Mouse (Mus musculus) heart, postnatal 0 days (tissue): ENCODE measurements around the gene Toporsl. TPM values are rescaled to one million over a fixed set of nuclear protein-coding genes. Genes with fewer than 3 reads are reported as not detected.

Experiments
- ATAC-seq: fragments of 200-750 bp; cut with Nextera tagmentation; 2 replicates; pipeline ENCODE4 v1.8.0; 2017; ENCODE audit warnings: low read depth, moderate number of reproducible peaks, moderate library complexity; ENCODE audit not compliant: insufficient read depth
- DNase-seq: peaks from one replicate; pipeline ENCODE4 v3.0.0-alpha.2; 2016; ENCODE audit warnings: low spot score
- H3K27ac ChIP-seq: fragments of 300-500 bp; sonication (generic); 2 replicates; pipeline ENCODE4 v1.5.1; 2014; ENCODE audit warnings: low read depth, mild to moderate bottlenecking
- H3K27me3 ChIP-seq: fragments of 300-500 bp; sonication (generic); 2 replicates; pipeline ENCODE4 v1.6.1; 2014; ENCODE audit warnings: low read length, mixed read lengths; ENCODE audit not compliant: control insufficient read depth, insufficient read depth
- H3K36me3 ChIP-seq: fragments of 300-500 bp; sonication (generic); replicated peaks from 2 replicates; pipeline ENCODE4 v1.6.1; 2014; ENCODE audit warnings: low read length, mixed read lengths; ENCODE audit not compliant: control insufficient read depth, insufficient read depth
- H3K4me1 ChIP-seq: fragments of 300-500 bp; sonication (generic); 2 replicates; pipeline ENCODE4 v1.6.1; 2014; ENCODE audit warnings: antibody characterized with exemption; ENCODE audit not compliant: control insufficient read depth, insufficient read depth
- H3K4me2 ChIP-seq: fragments of 300-500 bp; sonication (generic); 2 replicates; pipeline ENCODE4 v1.6.1; 2014; ENCODE audit warnings: low read depth, mild to moderate bottlenecking, low read length, moderate library complexity
- H3K4me3 ChIP-seq: fragments of 300-500 bp; sonication (generic); 2 replicates; pipeline ENCODE4 v1.5.1; 2014; ENCODE audit warnings: low read depth, low read length
- H3K9ac ChIP-seq: fragments of 300-500 bp; sonication (generic); replicated peaks from 2 replicates; pipeline ENCODE4 v1.6.1; 2014; ENCODE audit warnings: low read depth, low read length, mixed read lengths
- H3K9me3 ChIP-seq: fragments of 300-500 bp; sonication (generic); replicated peaks from 2 replicates; pipeline ENCODE4 v1.6.1; 2016; ENCODE audit warnings: low read length; ENCODE audit not compliant: control insufficient read depth
- CTCF ChIP-seq: IDR thresholded peaks from 2 replicates; pipeline ENCODE4 v1.5.1; 2016; ENCODE audit warnings: antibody characterized with exemption, control low read depth, low read depth
- EP300 ChIP-seq: IDR thresholded peaks from 2 replicates; pipeline ENCODE4 v1.6.1; 2016; ENCODE audit warnings: antibody characterized with exemption, low read depth
- WGBS: fragments of 180-500 bp; shearing (Covaris S2); extraction: QIAGEN DNeasy Blood & Tissue Kit; methylation state at CpG from one replicate; pipeline ENCODE4 v1.1.7; 2014; 5-methylcytosine and 5-hydroxymethylcytosine counted together
- polyA plus RNA-seq: library from polyadenylated mRNA; unstranded; fragments of >200 nt; fragmentation: Nextera tagmentation; extraction: Ambion mirVana; gene quantifications from 2 replicates; pipeline ENCODE4 v1.2.1, GENCODE M21; 2015
- total RNA-seq: library from RNA; depleted of rRNA; stranded (reverse); fragments of >200 nt; gene quantifications from 2 replicates; pipeline ENCODE4 v1.2.3, GENCODE M21; 2014; ENCODE audit warnings: low replicate concordance

Gene Toporsl
- total and polyA plus RNA-seq, 2 experiments from 2014 or later, result not detected

DNA sequence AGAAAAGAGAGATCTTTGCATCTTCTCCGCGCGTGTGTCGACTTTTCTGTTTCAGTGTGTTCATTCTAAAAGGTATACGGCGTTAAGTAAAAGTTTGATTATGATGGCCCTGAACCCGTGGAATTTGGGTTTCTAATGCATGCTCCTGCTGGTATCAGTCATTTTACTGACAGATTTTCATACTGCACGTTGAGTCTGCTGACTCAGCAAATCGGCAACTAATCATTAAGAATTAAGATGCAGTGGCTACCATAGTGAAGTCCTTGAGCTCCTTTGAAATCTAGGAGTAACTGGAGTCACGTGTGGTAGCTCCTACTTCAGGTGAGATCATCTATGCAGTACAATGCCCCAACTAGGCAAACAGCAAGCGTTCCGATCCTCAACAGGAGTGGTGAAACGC is 1.4 kb upstream of the Toporsl start:
- 87% methylated on average over 13 of the region's 13 CpGs for WGBS
- Histone ChIP-seq H3K36me3 (no peaks in the 10 kb centered on the region), H3K27ac (no peak overlapping the region), H3K4me2 (no peak overlapping the region), H3K4me1 (no peaks in the 10 kb centered on the region), H3K9me3 (no peaks in the 10 kb centered on the region), H3K27me3 (no peaks in the 10 kb centered on the region), H3K4me3 (no peak overlapping the region), H3K9ac (no peak overlapping the region)
- no peak for ATAC-seq
- no peak for TF ChIP-seq CTCF
- no peak for TF ChIP-seq EP300
- no peak for DNase-seq

DNA sequence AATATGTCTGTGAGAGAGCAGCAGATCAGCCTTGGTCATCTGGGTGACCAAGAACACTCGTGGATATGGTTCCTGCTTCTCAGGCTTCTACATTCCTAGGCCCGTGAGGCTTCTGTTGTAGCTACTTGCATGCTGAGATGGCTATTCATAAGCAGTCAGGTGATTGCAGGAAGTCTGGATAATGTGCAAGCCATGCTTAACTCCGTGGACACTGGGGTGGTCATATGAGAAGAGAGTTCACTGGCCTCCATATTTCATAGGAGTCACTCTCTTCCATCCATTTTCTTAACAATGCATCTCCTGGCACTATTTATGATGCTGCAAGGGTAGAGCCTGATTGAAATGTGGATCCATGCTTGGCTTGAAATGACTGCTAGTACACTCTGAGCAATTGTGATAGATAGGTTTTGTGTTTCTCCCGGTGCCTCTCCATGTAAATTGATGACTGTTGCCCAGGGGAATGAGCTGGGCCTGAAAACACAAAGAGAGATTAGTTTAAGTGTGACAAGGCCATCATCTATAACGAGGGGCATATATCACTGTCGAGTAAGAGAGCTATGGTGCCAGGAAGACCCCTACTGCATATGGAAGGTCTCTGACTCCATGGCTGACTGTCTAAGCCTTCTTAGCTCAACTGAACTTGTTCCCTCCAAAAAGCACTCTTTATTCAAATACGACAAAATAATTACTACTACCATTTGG is 2.3 kb downstream of the Toporsl start:
- no peak overlapping the region for H3K9ac ChIP-seq
- no peaks in the 10 kb centered on the region for H3K4me1 ChIP-seq
- no peak for DNase-seq
- no peaks in the 10 kb centered on the region for H3K36me3 ChIP-seq
- no peaks in the 10 kb centered on the region for H3K9me3 ChIP-seq
- no peak overlapping the region for H3K27ac ChIP-seq
- 68% methylated on average over 7 of the region's 7 CpGs for WGBS
- ATAC-seq, result no peak
- H3K4me3 ChIP-seq, result no peak overlapping the region
- TF ChIP-seq CTCF, result no peak
- no peak for TF ChIP-seq EP300
- H3K27me3 ChIP-seq, result no peaks in the 10 kb centered on the region
- no peak overlapping the region for H3K4me2 ChIP-seq

DNA sequence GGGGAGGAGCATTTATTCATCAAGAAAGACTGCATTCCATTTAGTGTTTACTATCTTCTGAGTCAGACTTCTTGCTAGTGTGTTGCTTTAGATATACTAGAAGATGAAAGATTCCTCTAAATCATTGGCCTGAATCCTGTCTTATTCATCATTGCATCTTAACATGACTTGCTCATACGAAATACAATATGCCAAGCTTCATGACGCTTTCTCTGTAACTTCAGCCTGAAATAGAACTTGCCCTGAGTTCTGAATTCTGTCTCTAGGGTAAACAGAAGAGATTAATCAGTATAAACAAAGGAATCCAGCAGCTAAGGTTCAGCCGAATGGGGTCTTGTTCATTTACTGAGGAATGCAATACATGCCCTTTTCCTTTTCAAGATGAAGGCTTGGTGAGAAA is 10.8 kb downstream of the Toporsl start:
- Histone ChIP-seq H3K9ac (no peak overlapping the region), H3K27ac (no peak overlapping the region), H3K36me3 (no peaks in the 10 kb centered on the region), H3K9me3 (no peaks in the 10 kb centered on the region), H3K4me3 (no peak overlapping the region), H3K4me2 (no peak overlapping the region), H3K4me1 (no peaks in the 10 kb centered on the region), H3K27me3 (no peaks in the 10 kb centered on the region)
- ATAC-seq, result no peak
- DNase-seq, result no peak
- WGBS, result 55% methylated on average over 3 of the region's 3 CpGs
- no peak for TF ChIP-seq CTCF
- no peak for TF ChIP-seq EP300

DNA sequence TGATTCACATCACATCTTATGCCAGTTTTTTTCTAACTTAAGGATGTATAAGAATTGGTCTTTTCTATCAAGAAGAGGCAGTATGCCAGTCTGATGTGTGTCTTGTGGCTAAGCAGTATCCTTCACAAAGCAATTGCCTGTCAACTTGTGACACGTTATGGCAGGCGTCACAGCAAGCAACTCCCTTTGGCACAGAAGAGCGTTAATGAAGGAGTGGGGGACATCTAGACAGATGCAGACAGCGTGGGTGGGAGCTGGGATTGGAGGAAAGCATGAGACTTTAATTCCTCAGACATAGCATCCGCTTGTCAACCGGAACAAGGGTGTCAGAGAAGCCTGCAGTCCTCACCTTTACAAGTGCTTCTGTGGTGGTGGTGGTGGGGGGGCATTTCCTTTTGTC is 38.9 kb downstream of the Toporsl start:
- no peaks in the 10 kb centered on the region for H3K27me3 ChIP-seq
- DNase-seq (no peak), ATAC-seq (no peak)
- WGBS, result 58% methylated on average over 6 of the region's 6 CpGs
- no peak overlapping the region for H3K27ac ChIP-seq
- H3K9ac ChIP-seq, result no peak overlapping the region
- H3K4me1 ChIP-seq, result no peaks in the 10 kb centered on the region
- no peak overlapping the region for H3K4me3 ChIP-seq
- no peak for TF ChIP-seq EP300
- no peak for TF ChIP-seq CTCF
- no peaks in the 10 kb centered on the region for H3K36me3 ChIP-seq
- H3K4me2 ChIP-seq, result no peak overlapping the region
- H3K9me3 ChIP-seq, result no peaks in the 10 kb centered on the region

DNA sequence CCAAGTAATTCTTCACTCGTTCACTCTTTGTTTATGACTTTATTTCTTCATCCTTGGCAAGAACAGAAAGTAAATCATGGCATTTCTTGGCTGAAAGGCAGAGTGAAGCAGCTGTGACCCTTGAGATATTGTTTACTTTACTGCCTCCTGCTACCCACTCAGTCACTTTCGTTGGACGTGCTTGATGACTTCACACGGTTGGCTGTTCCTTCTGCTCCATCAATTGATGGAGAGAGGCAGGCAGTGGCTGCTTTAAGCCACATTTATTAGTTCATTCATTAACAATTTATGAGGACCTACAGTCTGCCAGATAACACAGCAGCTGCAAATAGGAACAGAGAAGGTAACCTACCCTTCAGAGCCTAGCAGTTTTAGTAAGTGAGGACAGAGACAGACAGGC is 51.7 kb downstream of the Toporsl start:
- Histone ChIP-seq H3K4me2 (no peak overlapping the region), H3K9me3 (no peaks in the 10 kb centered on the region), H3K4me3 (no peak overlapping the region), H3K9ac (no peak overlapping the region), H3K27me3 (no peaks in the 10 kb centered on the region), H3K36me3 (no peaks in the 10 kb centered on the region), H3K4me1 (no peaks in the 10 kb centered on the region), H3K27ac (no peak overlapping the region)
- ATAC-seq (no peak), DNase-seq (no peak)
- 68% methylated on average over 4 of the region's 4 CpGs for WGBS
- TF ChIP-seq CTCF (no peak), EP300 (no peak)

DNA sequence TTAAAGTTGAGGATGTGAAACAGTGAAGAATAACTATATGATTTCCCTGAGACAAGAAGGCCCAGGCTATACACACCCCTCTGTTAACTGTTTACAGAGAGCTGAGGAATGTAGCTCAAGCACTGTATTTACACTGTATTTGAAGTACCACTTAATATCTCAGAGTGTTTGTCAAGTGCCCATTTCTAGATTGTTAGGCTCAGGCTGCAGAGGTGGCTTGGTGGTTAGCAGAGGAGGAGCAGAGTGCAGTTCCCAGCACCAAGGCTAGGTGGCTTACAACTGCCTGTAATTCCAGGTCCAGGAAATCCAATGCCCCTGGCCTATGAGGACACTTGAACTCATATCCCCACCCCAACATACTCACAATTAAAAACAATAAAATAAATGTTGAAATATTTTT is 63.6 kb downstream of the Toporsl start:
- DNase-seq, result no peak
- Histone ChIP-seq H3K27ac (no peak overlapping the region), H3K4me3 (no peak overlapping the region), H3K4me1 (no peaks in the 10 kb centered on the region), H3K4me2 (no peak overlapping the region), H3K9ac (no peak overlapping the region), H3K9me3 (no peaks in the 10 kb centered on the region), H3K36me3 (no peaks in the 10 kb centered on the region), H3K27me3 (no peaks in the 10 kb centered on the region)
- no peak for TF ChIP-seq EP300
- no peak for TF ChIP-seq CTCF
- ATAC-seq, result no peak
